Mouse (Mus musculus) intestine, embryonic 15.5 days (tissue): Measurements from ENCODE around the gene Krtap13-1. TPM values are rescaled to one million over a fixed set of nuclear protein-coding genes. Genes with fewer than 3 reads are reported as not detected.
"Not testable (repeated sequence)": the region's sequence is repeated elsewhere in the genome, so short reads cannot be mapped to it uniquely, and the experiment has no call there.

Experiments used
- ATAC-seq: fragments of 200-750 bp; cut with Nextera tagmentation; 2 replicates; pipeline ENCODE4 v1.8.0; 2017; ENCODE audit warnings: moderate TSS enrichment, moderate library complexity
- H3K27ac ChIP-seq: fragments of 300-500 bp; sonication (generic); 2 replicates; pipeline ENCODE4 v1.5.1; 2015; ENCODE audit warnings: mild to moderate bottlenecking, inconsistent platforms
- H3K27me3 ChIP-seq: fragments of 300-500 bp; sonication (generic); replicated peaks from 2 replicates; pipeline ENCODE4 v1.6.1; 2015; ENCODE audit warnings: inconsistent platforms
- H3K36me3 ChIP-seq: fragments of 300-500 bp; sonication (generic); 2 replicates; pipeline ENCODE4 v1.6.1; 2015; ENCODE audit warnings: inconsistent platforms
- H3K4me1 ChIP-seq: fragments of 300-500 bp; sonication (generic); replicated peaks from 2 replicates; pipeline ENCODE4 v1.6.1; 2015; ENCODE audit warnings: inconsistent platforms
- H3K4me2 ChIP-seq: fragments of 300-500 bp; sonication (generic); replicated peaks from 2 replicates; pipeline ENCODE4 v1.6.1; 2015; ENCODE audit warnings: mild to moderate bottlenecking, inconsistent platforms
- H3K4me3 ChIP-seq: fragments of 300-500 bp; sonication (generic); replicated peaks from 2 replicates; pipeline ENCODE4 v1.5.1; 2015; ENCODE audit warnings: inconsistent platforms
- H3K9ac ChIP-seq: fragments of 300-500 bp; sonication (generic); 2 replicates; pipeline ENCODE4 v1.6.1; 2015; ENCODE audit warnings: inconsistent platforms
- H3K9me3 ChIP-seq: fragments of 300-500 bp; sonication (generic); 2 replicates; pipeline ENCODE4 v1.6.1; 2016; ENCODE audit warnings: inconsistent platforms
- WGBS: fragments of 180-500 bp; shearing (Covaris S2); methylation state at CpG from one replicate; pipeline ENCODE4 v1.1.7; 2015; 5-methylcytosine and 5-hydroxymethylcytosine counted together
- polyA plus RNA-seq: library from polyadenylated mRNA; unstranded; fragments of >200 nt; fragmentation: Nextera tagmentation; extraction: Ambion mirVana; gene quantifications from 2 replicates; pipeline ENCODE4 v1.2.1, GENCODE M21; 2015

The Krtap13-1 gene
- polyA plus RNA-seq, 1 experiment from 2014 or later: not detected

DNA sequence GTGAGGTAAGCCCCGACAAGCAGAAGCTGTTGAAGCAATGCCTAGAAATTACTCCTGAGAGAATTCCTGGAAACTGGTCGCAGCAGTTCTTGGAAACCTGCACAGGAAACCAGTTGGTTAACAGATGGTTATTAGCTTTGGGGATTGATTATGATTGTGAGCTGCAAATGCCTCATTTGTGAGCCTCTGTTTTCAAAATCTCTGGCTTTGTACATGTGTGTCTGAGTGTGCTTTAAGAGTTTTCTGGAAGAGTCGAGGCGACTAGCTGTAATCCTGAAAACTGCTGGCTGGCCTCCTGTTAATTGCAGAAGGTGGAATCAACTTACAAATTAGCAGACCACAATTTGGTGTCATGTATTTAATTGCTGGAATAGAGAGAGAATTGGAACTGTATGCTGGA is 19.3 kb downstream of the Krtap13-1 start:
- H3K27ac ChIP-seq: no peak overlapping the region
- no peak overlapping the region for H3K4me2 ChIP-seq
- no peak overlapping the region for H3K9ac ChIP-seq
- H3K4me1 ChIP-seq: no peaks in the 10 kb centered on the region
- H3K27me3 ChIP-seq: no peaks in the 10 kb centered on the region
- no peak for ATAC-seq
- 64% methylated on average over 4 of the region's 4 CpGs for WGBS
- H3K9me3 ChIP-seq: no peaks in the 10 kb centered on the region
- H3K4me3 ChIP-seq: no peak overlapping the region
- H3K36me3 ChIP-seq: no peaks in the 10 kb centered on the region

DNA sequence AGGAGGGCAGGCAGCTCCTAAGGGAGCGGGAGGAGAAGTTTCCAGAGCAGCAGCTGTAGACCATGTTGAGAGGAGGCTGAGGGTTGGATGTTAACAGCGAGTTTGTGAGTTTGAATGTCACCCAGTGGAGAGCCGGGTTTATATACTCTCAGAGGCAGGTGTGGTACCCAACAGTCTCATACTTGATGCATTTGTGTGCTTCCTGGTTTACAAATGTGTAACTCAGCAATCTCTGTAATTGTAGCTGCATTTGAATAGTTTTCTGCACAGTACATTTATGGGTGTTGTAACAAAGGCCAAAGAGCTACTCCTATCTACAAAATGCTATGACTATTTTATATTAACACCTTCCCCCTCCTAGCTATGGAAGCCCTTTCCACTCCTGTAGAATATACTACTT is 22.9 kb downstream of the Krtap13-1 start, which contains the start of gene Krtap13:
Krtap13 (minus strand) TSS at position 101 of the 400 bp plus-strand sequence.
- not testable (repeated sequence) for H3K9me3 ChIP-seq, H3K9ac ChIP-seq, ATAC-seq, H3K36me3 ChIP-seq, H3K4me1 ChIP-seq, H3K4me3 ChIP-seq, H3K27ac ChIP-seq, H3K4me2 ChIP-seq, H3K27me3 ChIP-seq
- 79% methylated on average over 3 of the region's 3 CpGs for WGBS

- not testable (repeated sequence) for H3K27me3 ChIP-seq, H3K9ac ChIP-seq, H3K27ac ChIP-seq, H3K9me3 ChIP-seq, H3K4me2 ChIP-seq, H3K4me1 ChIP-seq, H3K36me3 ChIP-seq, ATAC-seq, H3K4me3 ChIP-seq
- 87% methylated on average over 3 of the region's 3 CpGs for WGBS
These were observed 29.9 kb downstream of the Krtap13-1 start, which contains the start of gene 2310034C09Rik for GRCm38 (mm10) chr16:88758547-88758946. 2310034C09Rik (plus strand) TSS chr16:88758847.

DNA sequence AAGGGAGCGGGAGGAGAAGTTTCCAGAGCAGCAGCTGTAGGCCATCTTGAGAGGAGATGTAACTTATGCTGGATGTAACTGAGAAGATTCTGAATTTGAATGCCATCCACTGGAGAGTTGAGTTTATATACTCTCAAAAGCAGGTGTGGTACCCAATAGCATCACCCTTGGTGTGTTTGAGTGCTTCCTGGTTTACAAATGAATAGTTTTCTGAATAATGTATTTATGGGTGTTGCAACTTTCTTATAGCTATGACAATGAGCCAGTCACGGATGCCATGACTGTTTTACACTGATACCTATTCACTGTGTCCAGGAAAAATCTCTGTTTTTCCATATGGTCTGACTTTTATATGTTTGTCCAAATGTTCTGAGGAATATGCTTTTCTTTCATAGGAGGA is 45.4 kb downstream of the Krtap13-1 start, which contains the start of gene 2310057N15Rik:
2310057N15Rik (minus strand) TSS at position 101 of the 400 bp plus-strand sequence.
- Histone ChIP-seq H3K36me3 (no peaks in the 10 kb centered on the region), H3K27me3 (no peaks in the 10 kb centered on the region), H3K4me2 (no peak within 1 kb of the TSS), H3K27ac (no peak within 1 kb of the TSS), H3K4me3 (no peak within 1 kb of the TSS), H3K9me3 (no peaks in the 10 kb centered on the region), H3K4me1 (no peaks in the 10 kb centered on the region), H3K9ac (no peak within 1 kb of the TSS)
- no peak for ATAC-seq
- 84% methylated on average over 2 of the region's 2 CpGs for WGBS

GRCm38 (mm10) chr16:88777596-88777995 is 48.9 kb downstream of the Krtap13-1 start, which contains the start of gene Gm5965:
Gm5965 (plus strand) TSS chr16:88777896.
- ATAC-seq: no peak
- no peaks in the 10 kb centered on the region for H3K4me1 ChIP-seq
- no peaks in the 10 kb centered on the region for H3K36me3 ChIP-seq
- no peak within 1 kb of the TSS for H3K4me2 ChIP-seq
- 88% methylated on average over 5 of the region's 6 CpGs for WGBS
- H3K9me3 ChIP-seq: no peaks in the 10 kb centered on the region
- no peaks in the 10 kb centered on the region for H3K27me3 ChIP-seq
- no peak within 1 kb of the TSS for H3K27ac ChIP-seq
- H3K9ac ChIP-seq: no peak within 1 kb of the TSS
- no peak within 1 kb of the TSS for H3K4me3 ChIP-seq

Other genes with a start within 250 kb of the Krtap13-1 start
- gene Cldn17, start 221.9 kb upstream of the Krtap13-1 start, polyA plus RNA-seq: not detected in 2 replicates
- 72.7 and 77.0 TPM in 2 replicates for gene Cldn8, start 165.7 kb upstream of the Krtap13-1 start, polyA plus RNA-seq
- gene Krtap24-1, start 116.6 kb upstream of the Krtap13-1 start, polyA plus RNA-seq: not detected in 2 replicates
- gene 2310079G19Rik, start 101.2 kb upstream of the Krtap13-1 start, polyA plus RNA-seq: not detected in 2 replicates
- gene Krtap26-1, start 81.1 kb upstream of the Krtap13-1 start, polyA plus RNA-seq: not detected in 2 replicates
- not detected in 2 replicates for gene Krtap27-1, start 57.2 kb upstream of the Krtap13-1 start, polyA plus RNA-seq
- gene 2310061N02Rik, start 20.9 kb upstream of the Krtap13-1 start, polyA plus RNA-seq: not detected in 2 replicates
- gene Krtap13, start 22.8 kb downstream of the Krtap13-1 start, polyA plus RNA-seq: not detected in 2 replicates
- gene 2310034C09Rik, start 30.0 kb downstream of the Krtap13-1 start, polyA plus RNA-seq: not detected in 2 replicates
- gene 2310057N15Rik, start 45.3 kb downstream of the Krtap13-1 start, polyA plus RNA-seq: not detected in 2 replicates
- not detected in 2 replicates for gene Gm5965, start 49.0 kb downstream of the Krtap13-1 start, polyA plus RNA-seq
- gene Gm20741, start 83.4 kb downstream of the Krtap13-1 start, polyA plus RNA-seq: not detected in 2 replicates
- gene Krtap15, start 91.4 kb downstream of the Krtap13-1 start, polyA plus RNA-seq: not detected in 2 replicates
- gene Krtap14, start 97.3 kb downstream of the Krtap13-1 start, polyA plus RNA-seq: not detected in 2 replicates
- not detected in 2 replicates for gene Krtap19-1, start 140.5 kb downstream of the Krtap13-1 start, polyA plus RNA-seq
- not detected in 2 replicates for gene Krtap19-2, start 145.4 kb downstream of the Krtap13-1 start, polyA plus RNA-seq
- gene Krtap19-3, start 149.2 kb downstream of the Krtap13-1 start, polyA plus RNA-seq: not detected in 2 replicates
- gene Krtap19-4, start 156.2 kb downstream of the Krtap13-1 start, polyA plus RNA-seq: not detected in 2 replicates
- gene Krtap19-5, start 167.6 kb downstream of the Krtap13-1 start, polyA plus RNA-seq: not detected in 2 replicates
- not detected in 2 replicates for gene Krtap19-9b, start 203.4 kb downstream of the Krtap13-1 start, polyA plus RNA-seq
- not detected in 2 replicates for gene Krtap16-3, start 234.0 kb downstream of the Krtap13-1 start, polyA plus RNA-seq